Mouse (Mus musculus): ENCODE data around the gene Kiss1.

DNA sequence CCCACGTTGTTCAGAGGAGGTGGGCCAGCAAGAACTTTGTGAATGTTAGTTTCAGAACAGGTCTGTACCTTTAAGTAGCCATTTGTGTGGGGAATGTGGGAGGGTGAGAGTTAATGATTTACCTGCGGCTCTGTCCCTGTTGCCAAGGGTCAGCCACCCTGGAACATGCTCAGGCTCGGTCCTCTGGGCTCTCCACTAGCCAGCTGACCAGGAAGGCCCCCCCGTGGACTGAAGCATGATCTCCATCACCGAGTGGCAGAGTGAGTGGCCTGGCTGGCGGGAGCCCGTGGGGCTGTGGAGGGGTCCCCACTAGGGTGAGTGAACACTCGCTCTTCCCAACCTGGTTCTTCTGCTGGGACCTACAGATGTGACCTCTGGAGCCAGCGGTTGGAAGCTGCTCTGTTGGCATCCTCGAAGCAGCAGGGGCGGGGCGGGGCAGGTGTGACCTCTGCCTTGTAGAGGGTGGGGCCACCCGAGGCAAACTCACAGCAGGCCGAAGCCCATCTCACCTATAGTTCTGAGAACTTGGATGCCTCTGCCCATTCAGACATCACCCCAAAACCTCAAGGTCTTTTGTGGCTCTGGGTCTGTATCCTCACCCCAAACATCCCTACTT is 11.9 kb upstream of the Kiss1 start, which contains the start of gene Golt1a:
- TF ChIP-seq CTCF (IDR thresholded peaks at IDR 0.05; ENCODE audit: borderline replicate concordance, extremely low read depth, insufficient read depth, insufficient read length) (no peak), POLR2A (IDR thresholded peaks at IDR 0.05; ENCODE audit: borderline replicate concordance, extremely low read depth, insufficient read depth, insufficient read length, poor library complexity, severe bottlenecking) (no peak)

All from brain, embryonic 14.5 days (tissue).